Mouse (Mus musculus) forebrain, embryonic 11.5 days (tissue): ENCODE results near the gene Mrps18a. TPM values are rescaled to one million over a fixed set of nuclear protein-coding genes. Genes with fewer than 3 reads are reported as not detected.
A peak's percentile ranks its signal among the peaks of the same experiment; 100 is the strongest.

Source experiments
- ATAC-seq: fragments of 200-750 bp; cut with Nextera tagmentation; replicated peaks from 2 replicates; pipeline ENCODE4 v1.8.0; 2017; ENCODE audit warnings: moderate TSS enrichment; ENCODE audit not compliant: low FRiP score
- DNase-seq: peaks from one replicate; pipeline ENCODE4 v3.0.0-alpha.2; 2017; ENCODE audit warnings: low spot score
- H3K27ac ChIP-seq: fragments of 300-500 bp; sonication (generic); 2 replicates; pipeline ENCODE4 v1.5.1; 2014; ENCODE audit warnings: low read depth, low read length
- H3K27me3 ChIP-seq: fragments of 300-500 bp; sonication (generic); 2 replicates; pipeline ENCODE4 v1.6.1; 2014; ENCODE audit warnings: mild to moderate bottlenecking, low read length, mixed read lengths; ENCODE audit not compliant: control insufficient read depth, insufficient read depth
- H3K36me3 ChIP-seq: fragments of 300-500 bp; sonication (generic); 2 replicates; pipeline ENCODE4 v1.6.1; 2014; ENCODE audit warnings: mild to moderate bottlenecking, low read length, moderate library complexity, mixed read lengths; ENCODE audit not compliant: control insufficient read depth, insufficient read depth
- H3K4me1 ChIP-seq: fragments of 300-500 bp; sonication (generic); replicated peaks from 2 replicates; pipeline ENCODE4 v1.6.1; 2014; ENCODE audit warnings: low read length, mixed read lengths; ENCODE audit not compliant: control insufficient read depth, insufficient read depth
- H3K4me2 ChIP-seq: fragments of 300-500 bp; sonication (generic); 2 replicates; pipeline ENCODE4 v1.6.1; 2014; ENCODE audit warnings: low read depth, mild to moderate bottlenecking, low read length, moderate library complexity, mixed read lengths; ENCODE audit not compliant: severe bottlenecking
- H3K4me3 ChIP-seq: fragments of 300-500 bp; sonication (generic); 2 replicates; pipeline ENCODE4 v1.5.1; 2014; ENCODE audit warnings: low read depth, low read length
- H3K9ac ChIP-seq: fragments of 300-500 bp; sonication (generic); 2 replicates; pipeline ENCODE4 v1.6.1; 2014; ENCODE audit warnings: low read length
- H3K9me3 ChIP-seq: fragments of 300-500 bp; sonication (generic); 2 replicates; pipeline ENCODE4 v1.6.1; 2016; ENCODE audit warnings: low read length, mixed read lengths; ENCODE audit not compliant: control insufficient read depth
- WGBS: fragments of 180-500 bp; shearing (Covaris S2); extraction: QIAGEN DNeasy Blood & Tissue Kit; methylation state at CpG from one replicate; pipeline ENCODE4 v1.1.7; 2014; 5-methylcytosine and 5-hydroxymethylcytosine counted together
- polyA plus RNA-seq: library from polyadenylated mRNA; unstranded; fragments of >200 nt; fragmentation: Nextera tagmentation; extraction: Ambion mirVana; gene quantifications from 2 replicates; pipeline ENCODE4 v1.2.1, GENCODE M21; 2014

Gene Mrps18a
- polyA plus RNA-seq, 1 experiment from 2014 or later = 119 TPM

DNA sequence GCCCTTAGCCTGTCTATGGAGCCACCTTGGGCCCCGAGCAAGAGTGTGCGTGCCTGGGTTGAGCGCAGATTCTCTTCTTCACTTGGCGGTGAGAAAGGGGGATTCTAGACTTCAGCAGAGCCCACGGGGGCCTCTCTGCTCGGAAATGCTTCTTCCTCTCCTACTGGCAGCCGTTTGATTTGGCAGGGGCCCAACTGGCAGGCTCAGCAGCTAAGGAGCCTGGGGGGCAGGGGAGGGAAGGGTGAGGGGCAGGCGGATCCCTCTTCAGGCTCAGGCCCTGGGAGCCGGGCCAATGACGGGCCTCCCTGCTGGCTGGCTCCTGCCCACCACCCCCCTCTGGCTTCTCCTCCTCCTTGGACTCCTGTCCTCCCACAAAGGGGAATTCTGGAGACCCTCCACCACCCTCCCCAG is 26.7 kb upstream of the Mrps18a start:
- no peaks in the 10 kb centered on the region for H3K27me3 ChIP-seq
- 20% methylated on average over 10 of the region's 10 CpGs for WGBS
- H3K4me2 ChIP-seq = no peak overlapping the region
- DNase-seq (peak; percentile 67), ATAC-seq (peak; percentile 39)
- H3K36me3 ChIP-seq = no peaks in the 10 kb centered on the region
- H3K4me1 ChIP-seq = peaks cover 8% of the 10 kb centered on the region
- no peak overlapping the region for H3K4me3 ChIP-seq
- H3K9ac ChIP-seq = peak overlapping the region; percentile 27; the same call in 1 of the 2 replicates
- H3K27ac ChIP-seq = 0 out of 2 replicates have a peak overlapping the region, but pooled peaks have one; percentile 6
- H3K9me3 ChIP-seq = no peaks in the 10 kb centered on the region; the same call in 1 of the 2 replicates

GRCm38 (mm10) chr17:46086341-46086870 is 24.4 kb upstream of the Mrps18a start:
- 64% methylated on average over 17 of the region's 17 CpGs for WGBS
- Histone ChIP-seq H3K4me3 (no peak overlapping the region), H3K9me3 (no peaks in the 10 kb centered on the region), H3K36me3 (no peaks in the 10 kb centered on the region), H3K27ac (no peak overlapping the region), H3K27me3 (no peaks in the 10 kb centered on the region), H3K4me1 (peaks cover 3% of the 10 kb centered on the region; the same call in 1 of the 2 replicates), H3K4me2 (no peak overlapping the region), H3K9ac (no peak overlapping the region)
- ATAC-seq (no peak), DNase-seq (peak; percentile 60)

DNA sequence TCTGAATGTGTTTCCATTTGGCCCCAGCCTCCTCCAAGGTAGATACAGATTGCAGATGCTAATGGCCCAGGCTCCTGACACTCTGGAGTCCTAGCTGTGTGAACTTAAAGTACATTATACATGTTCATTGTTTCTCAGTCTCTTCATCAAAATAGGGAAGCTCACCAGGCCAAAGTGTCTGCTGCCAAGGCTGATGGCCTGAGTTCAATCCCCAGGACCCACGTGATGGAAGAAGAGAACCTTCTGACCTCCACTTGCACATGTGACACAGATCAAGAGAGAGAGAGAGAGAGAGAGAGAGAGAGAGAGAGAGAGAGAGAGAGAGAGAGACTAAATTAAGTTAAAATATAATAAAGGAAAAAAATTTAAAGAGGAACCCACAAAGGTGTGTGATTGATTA is 19.4 kb upstream of the Mrps18a start:
- no peak for ATAC-seq
- Histone ChIP-seq H3K9ac (no peak overlapping the region), H3K4me3 (no peak overlapping the region), H3K4me1 (no peaks in the 10 kb centered on the region), H3K36me3 (no peaks in the 10 kb centered on the region), H3K9me3 (no peaks in the 10 kb centered on the region), H3K27ac (no peak overlapping the region), H3K27me3 (no peaks in the 10 kb centered on the region), H3K4me2 (no peak overlapping the region)
- WGBS = 74% methylated on average over 1 of the region's 1 CpGs
- no peak for DNase-seq

DNA sequence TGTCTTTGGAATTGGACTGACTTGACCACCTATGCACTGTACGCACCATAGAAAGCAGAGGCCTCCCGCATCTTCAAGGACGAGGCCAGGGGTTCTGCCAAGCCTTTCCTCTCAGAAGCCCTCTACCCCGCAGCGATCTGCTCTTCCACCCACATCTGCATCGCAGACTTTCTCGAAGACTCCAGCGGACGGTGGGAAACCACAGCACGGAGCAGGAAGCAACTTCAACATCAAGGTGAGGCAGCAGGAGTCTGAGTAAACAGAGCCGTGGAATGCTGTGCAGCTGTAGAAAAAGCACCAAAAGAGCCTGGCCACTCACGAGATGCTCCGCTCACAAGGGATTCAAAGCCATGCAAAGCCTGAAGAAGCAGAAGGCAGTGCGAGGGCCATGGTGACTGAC is 18.9 kb upstream of the Mrps18a start:
- Histone ChIP-seq H3K27me3 (no peaks in the 10 kb centered on the region), H3K4me1 (no peaks in the 10 kb centered on the region), H3K9me3 (no peaks in the 10 kb centered on the region), H3K4me2 (no peak overlapping the region), H3K36me3 (no peaks in the 10 kb centered on the region), H3K4me3 (no peak overlapping the region), H3K9ac (no peak overlapping the region), H3K27ac (no peak overlapping the region)
- no peak for DNase-seq
- WGBS = 81% methylated on average over 14 of the region's 14 CpGs
- ATAC-seq = no peak

DNA sequence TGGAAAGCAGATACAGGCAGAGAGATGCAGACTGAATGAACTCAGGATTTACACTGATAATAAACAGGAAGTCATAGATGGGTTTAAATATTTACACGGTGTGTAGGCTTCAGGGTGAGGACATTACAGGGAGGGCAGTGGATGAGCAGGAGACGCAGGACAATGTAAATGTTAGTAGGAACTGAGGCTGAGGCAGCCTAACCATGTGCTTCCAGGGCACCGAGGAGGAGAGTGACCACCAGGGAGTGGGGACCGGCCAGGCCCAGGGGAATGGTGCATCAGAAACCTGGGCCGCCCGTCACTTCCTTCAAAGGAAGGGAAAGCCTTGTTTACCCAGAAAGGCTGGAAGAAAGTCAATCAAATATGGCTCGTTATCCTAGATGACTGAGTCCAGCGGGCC is 12.3 kb upstream of the Mrps18a start:
- Histone ChIP-seq H3K4me3 (no peak overlapping the region), H3K27ac (no peak overlapping the region), H3K27me3 (no peaks in the 10 kb centered on the region), H3K4me2 (no peak overlapping the region), H3K36me3 (no peaks in the 10 kb centered on the region), H3K9me3 (no peaks in the 10 kb centered on the region), H3K9ac (no peak overlapping the region), H3K4me1 (no peaks in the 10 kb centered on the region)
- ATAC-seq = no peak
- no peak for DNase-seq
- 61% methylated on average over 8 of the region's 8 CpGs for WGBS

DNA sequence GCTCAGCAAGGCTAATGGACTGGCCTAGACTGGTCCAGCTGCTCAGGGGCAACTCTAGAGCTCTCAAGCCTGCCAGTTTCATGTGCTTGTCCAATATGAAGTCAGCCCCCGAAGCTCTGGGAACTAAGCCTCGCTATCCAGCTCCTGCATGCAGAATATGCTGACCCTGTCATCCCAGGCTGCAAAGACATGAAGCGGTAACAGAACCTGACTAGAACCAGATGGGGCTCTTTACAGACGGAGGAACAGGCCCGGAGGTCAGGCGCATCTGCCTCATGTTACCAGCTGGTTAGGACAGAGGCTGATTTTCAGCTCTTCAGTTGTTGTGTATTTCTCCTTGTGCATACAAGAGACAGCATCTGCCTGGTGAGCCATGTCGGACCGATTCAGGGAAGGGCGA is 8.9 kb upstream of the Mrps18a start:
- WGBS = 80% methylated on average over 9 of the region's 9 CpGs
- Histone ChIP-seq H3K9me3 (no peaks in the 10 kb centered on the region), H3K4me3 (no peak overlapping the region), H3K4me1 (no peaks in the 10 kb centered on the region), H3K4me2 (no peak overlapping the region), H3K36me3 (no peaks in the 10 kb centered on the region), H3K27me3 (no peaks in the 10 kb centered on the region), H3K9ac (no peak overlapping the region), H3K27ac (no peak overlapping the region)
- ATAC-seq = no peak
- no peak for DNase-seq

GRCm38 (mm10) chr17:46102608-46103159 is 8.1 kb upstream of the Mrps18a start:
- Histone ChIP-seq H3K4me1 (no peaks in the 10 kb centered on the region), H3K27me3 (no peaks in the 10 kb centered on the region), H3K4me2 (no peak overlapping the region), H3K27ac (no peak overlapping the region), H3K9me3 (no peaks in the 10 kb centered on the region), H3K4me3 (no peak overlapping the region), H3K36me3 (no peaks in the 10 kb centered on the region), H3K9ac (no peak overlapping the region)
- 48% methylated on average over 8 of the region's 8 CpGs for WGBS
- ATAC-seq = no peak
- no peak for DNase-seq

DNA sequence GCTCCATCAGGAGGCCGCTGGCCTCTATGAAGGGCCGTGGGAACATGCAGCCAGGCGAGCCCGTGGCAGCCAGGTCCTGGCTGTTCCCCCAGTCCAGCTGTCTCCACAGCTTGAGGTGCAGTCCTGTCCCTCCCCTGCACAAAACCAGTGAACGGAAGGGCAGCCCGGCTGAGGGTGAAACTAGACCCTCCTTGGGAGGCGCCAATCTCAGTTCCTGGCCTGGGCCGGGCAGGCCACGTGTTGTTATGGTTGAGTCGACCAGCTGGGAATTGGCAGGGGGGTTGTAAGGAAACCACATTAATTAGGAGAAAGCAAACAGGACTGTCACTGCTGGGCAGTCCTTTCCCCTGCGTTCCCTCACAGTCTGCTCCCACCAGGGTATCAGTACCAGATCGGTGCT is 6.3 kb upstream of the Mrps18a start:
- Histone ChIP-seq H3K9me3 (no peaks in the 10 kb centered on the region), H3K27me3 (no peaks in the 10 kb centered on the region), H3K4me1 (no peaks in the 10 kb centered on the region), H3K36me3 (no peaks in the 10 kb centered on the region), H3K4me3 (no peak overlapping the region), H3K27ac (no peak overlapping the region), H3K4me2 (no peak overlapping the region), H3K9ac (no peak overlapping the region)
- 56% methylated on average over 12 of the region's 12 CpGs for WGBS
- DNase-seq (no peak), ATAC-seq (no peak)

GRCm38 (mm10) chr17:46108286-46108685 is 2.5 kb upstream of the Mrps18a start:
- Histone ChIP-seq H3K4me3 (no peak overlapping the region), H3K4me1 (no peaks in the 10 kb centered on the region; the same call in 1 of the 2 replicates), H3K36me3 (no peaks in the 10 kb centered on the region), H3K27me3 (no peaks in the 10 kb centered on the region), H3K9ac (no peak overlapping the region), H3K9me3 (no peaks in the 10 kb centered on the region), H3K4me2 (no peak overlapping the region), H3K27ac (no peak overlapping the region)
- DNase-seq (no peak), ATAC-seq (no peak)
- WGBS = 82% methylated on average over 4 of the region's 4 CpGs
